Comparison of ENCODE assay signal across 9 mouse cellular contexts in the genomic region with DNA sequence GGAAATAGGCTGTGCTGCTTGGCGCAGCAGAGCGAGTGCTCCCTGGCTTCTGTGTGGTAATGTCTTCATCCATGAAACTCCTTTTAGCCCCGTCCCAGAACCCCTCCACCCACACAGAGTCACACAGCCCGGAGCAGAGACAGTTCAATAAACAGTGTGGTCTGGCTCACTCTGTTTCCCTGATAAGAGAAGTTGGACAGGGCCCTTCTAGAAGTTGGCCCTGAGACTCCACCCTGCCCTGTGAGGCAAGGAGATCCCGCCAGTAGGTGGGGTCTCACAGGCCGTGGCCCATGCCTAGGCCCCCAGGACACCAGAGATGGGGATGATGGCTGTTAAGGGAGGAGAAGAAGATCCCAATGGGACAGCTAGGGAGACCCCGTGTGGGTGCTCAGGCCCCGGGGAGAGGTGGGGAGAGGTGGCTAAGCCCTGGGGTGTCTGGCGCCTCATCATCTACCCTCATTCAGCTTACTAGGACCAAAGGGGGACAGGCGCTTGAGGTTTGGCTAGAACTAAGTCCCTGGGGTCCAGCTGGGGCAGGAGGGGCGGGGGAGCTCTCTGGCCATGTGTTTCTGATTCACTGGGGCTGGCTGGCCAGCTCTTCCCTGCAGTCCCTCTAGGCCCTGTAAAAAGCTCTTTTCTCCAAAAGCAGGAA. TPM values are rescaled to one million over a fixed set of nuclear protein-coding genes. Genes with fewer than 3 reads are reported as not detected.
A peak's percentile ranks its signal among the peaks of the same experiment; 100 is the strongest.
DNase-seq lines count a peak whose midpoint lies in the region; ATAC-seq and TF ChIP-seq lines count a peak whose summit lies in the region.
"Had no signal": no experiment of that assay in that cellular context is flagged by ENCODE, and none has a peak within 500 bp of the region (broad histone marks: within the 10 kb centered on the region; RNA-seq: fewer than 3 reads in every experiment).

No protein-coding gene starts in this region.

- DNase-seq in lung, adult 2 months, result peak; percentile 41
- no peak for DNase-seq in lung, postnatal 25 days (ENCODE audit: low spot score)
- peak; percentile 76 for DNase-seq in gastrocnemius, postnatal 14 days
- peak; percentile 52 for DNase-seq in kidney, postnatal 14 days
- peak; percentile 82 for DNase-seq in skeletal muscle tissue, adult 2 months (ENCODE audit: low read depth, low spot score)
- DNase-seq in frontal cortex, postnatal 14 days (ENCODE audit: low spot score in 2 of 2), result no peak
- DNase-seq in left cerebral cortex, adult 2 months (ENCODE audit: extremely low spot score in 1 of 2, low spot score in 2 of 2), result no peak

- H3K4me3 ChIP-seq in lung, adult 2 months (replicated peaks; ENCODE audit: extremely low read depth, low read depth, low read length), result no peak overlapping the region
- H3K4me3 ChIP-seq in left cerebral cortex, adult 2 months, result no peak overlapping the region

- no peak overlapping the region for H3K27ac ChIP-seq in left cerebral cortex, adult 2 months

- no peak for TF ChIP-seq CTCF in lung, adult 2 months (IDR thresholded peaks at IDR 0.05; ENCODE audit: insufficient read depth, low read length)
- no peak for TF ChIP-seq CTCF in left cerebral cortex, adult 2 months (IDR thresholded peaks at IDR 0.05)

- intact Hi-C loops in gastrocnemius, postnatal 14 days (cut with DNase I; ENCODE audit: low total_unique reads), result loop anchor here (2.0 kb wide), 1 partner anchor 21 kb away; no protein-coding TSS in a partner anchor
- intact Hi-C loops in left cerebral cortex, adult 2 months (cut with DNase I), result no loop called here

- H3K4me1 ChIP-seq in lung, adult 2 months (ENCODE audit: control insufficient read depth, insufficient read depth, low read length), result peaks cover 12% of the 10 kb centered on the region

- TF ChIP-seq POLR2A in lung, adult 2 months (IDR thresholded peaks at IDR 0.05; ENCODE audit: borderline replicate concordance, extremely low read depth, low read depth, low read length), result no peak

- WGBS in lung, adult 2 months, result 39% methylated on average over 11 of the region's 11 CpGs

- no peak for ATAC-seq in erythroid progenitor cell, adult 5-6 weeks (replicated peaks; ENCODE audit: low FRiP score, poor library complexity, severe bottlenecking)
- ATAC-seq: Patski had no signal

RNA-seq across cellular contexts. Expression of gene Prcd, which starts 5.9 kb away (rescaled TPM):
- 2.8 and 5.6 TPM in 2 replicates for polyA plus RNA-seq in lung, adult 2 months (2012; rRNA removed)
- under 1 TPM; 0.49 to 0.84 TPM for total RNA-seq in gastrocnemius, postnatal 14 days (2021)
- not detected in 2 replicates for total RNA-seq in erythroid progenitor cell, adult 5-6 weeks (2015; ENCODE audit: low replicate concordance)
- not detected in 2 replicates for total RNA-seq in erythroid progenitor cell, adult 5-6 weeks (2017; ENCODE audit: low replicate concordance)
- 1 to 10 TPM; 5.4 to 5.8 TPM for total RNA-seq in left cerebral cortex, adult 2 months (2021)

RNA-seq across cellular contexts. Expression of gene Cygb, which starts 6.6 kb away (rescaled TPM):
- 33.6 and 41.2 TPM in 2 replicates for polyA plus RNA-seq in lung, adult 2 months (2012; rRNA removed)
- 10 to 100 TPM; 16.8 to 22.8 TPM for total RNA-seq in gastrocnemius, postnatal 14 days (2021)
- not detected in 2 replicates for total RNA-seq in erythroid progenitor cell, adult 5-6 weeks (2015; ENCODE audit: low replicate concordance)
- total RNA-seq in erythroid progenitor cell, adult 5-6 weeks (2017; ENCODE audit: low replicate concordance), result not detected in 2 replicates
- total RNA-seq in left cerebral cortex, adult 2 months (2021), result 10 to 100 TPM; 42.8 to 45.3 TPM

RNA-seq across cellular contexts. Expression of gene Rhbdf2, which starts 20.6 kb away (rescaled TPM):
- polyA plus RNA-seq in lung, adult 2 months (2012; rRNA removed), result 82.2 and 87.8 TPM in 2 replicates
- total RNA-seq in gastrocnemius, postnatal 14 days (2021), result 1 to 10 TPM; 5.9 to 9.0 TPM
- total RNA-seq in erythroid progenitor cell, adult 5-6 weeks (2015; ENCODE audit: low replicate concordance), result 6.3 and 12.6 TPM in 2 replicates
- 5.9 and 11.5 TPM in 2 replicates for total RNA-seq in erythroid progenitor cell, adult 5-6 weeks (2017; ENCODE audit: low replicate concordance)
- total RNA-seq in left cerebral cortex, adult 2 months (2021), result 1 to 10 TPM; 1.9 to 2.0 TPM

Comparison
In these comparisons a context has a peak if more than half of its experiments do, and no peak if none do; other contexts are left out.
1. DNase-seq: peak in lung, adult 2 months (single experiment), gastrocnemius, postnatal 14 days (single experiment), kidney, postnatal 14 days (single experiment) and skeletal muscle tissue, adult 2 months (single experiment); none in lung, postnatal 25 days (single experiment), frontal cortex, postnatal 14 days (0 of 2) and left cerebral cortex, adult 2 months (0 of 2).
2. RNA of gene Cygb, which starts 6.6 kb away (total RNA-seq): 42.8 to 45.3 TPM in left cerebral cortex, adult 2 months and 16.8 to 22.8 TPM in gastrocnemius, postnatal 14 days; not detected in erythroid progenitor cell, adult 5-6 weeks; every median in the first group is over 10 times any median in the second.